8 mouse cellular contexts compared by ENCODE assay signal in the genomic region with DNA sequence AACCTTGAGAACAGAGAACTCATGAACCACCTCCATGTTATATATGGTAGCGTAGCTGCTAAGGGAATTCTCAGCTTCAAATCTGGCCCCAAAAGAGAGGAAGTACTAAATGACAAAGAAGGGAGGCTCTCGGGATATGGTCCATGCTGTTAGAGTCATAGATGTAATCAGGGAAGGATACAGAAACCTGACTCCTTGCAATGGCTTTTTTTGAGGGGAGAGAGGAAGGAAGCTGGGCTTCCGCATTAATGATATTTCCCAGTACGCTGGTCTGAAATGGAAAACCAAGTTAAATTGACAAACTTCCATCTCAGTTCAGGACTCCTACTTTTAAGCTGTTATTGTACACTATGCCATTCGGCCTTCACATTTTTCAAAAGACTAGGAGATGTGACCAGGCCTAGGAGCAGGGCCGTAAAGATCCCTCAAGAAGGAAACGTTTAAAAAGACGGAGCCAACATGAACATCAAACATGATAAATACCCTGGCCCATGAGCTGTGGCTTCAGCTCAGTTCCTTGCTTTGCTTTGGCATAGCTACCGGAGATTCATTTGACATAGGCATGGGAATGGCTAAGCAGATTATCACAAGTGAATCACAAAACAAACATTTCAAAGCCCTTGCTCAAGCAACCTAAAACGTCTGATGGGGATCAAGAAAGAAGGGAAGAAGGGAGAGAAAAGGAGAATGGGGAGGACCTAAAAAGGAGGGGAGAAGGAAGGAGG.
A peak's percentile ranks its signal among the peaks of the same experiment; 100 is the strongest.
DNase-seq lines count a peak whose midpoint lies in the region; ATAC-seq and TF ChIP-seq lines count a peak whose summit lies in the region.

No protein-coding gene starts in this region.

- H3K27ac ChIP-seq in layer of hippocampus, adult 2 months = peak overlapping the region; percentile 46; the same call in 1 of the 2 replicates
- H3K27ac ChIP-seq in embryonic facial prominence, embryonic 13.5 days = peak overlapping the region; percentile 77
- peak overlapping the region; percentile 43; the same call in 1 of the 2 replicates for H3K27ac ChIP-seq in intestine, postnatal 0 days (ENCODE audit: low read depth, low read length)
- peak overlapping the region; percentile 38; the same call in 1 of the 2 replicates for H3K27ac ChIP-seq in olfactory bulb, adult 2 months (ENCODE audit: insufficient read depth, low read depth, low read length)

- no peaks in the 10 kb centered on the region for H3K36me3 ChIP-seq in embryonic facial prominence, embryonic 13.5 days
- no peaks in the 10 kb centered on the region for H3K36me3 ChIP-seq in intestine, postnatal 0 days (ENCODE audit: control insufficient read depth, insufficient read depth)

- TF ChIP-seq POLR2A in olfactory bulb, adult 2 months (IDR thresholded peaks at IDR 0.05; ENCODE audit: insufficient read depth, low read depth, low read length) = no peak

- no peaks in the 10 kb centered on the region for H3K27me3 ChIP-seq in embryonic facial prominence, embryonic 13.5 days
- no peaks in the 10 kb centered on the region for H3K27me3 ChIP-seq in intestine, postnatal 0 days (replicated peaks; ENCODE audit: control insufficient read depth, insufficient read depth, low read length)

- no peaks in the 10 kb centered on the region for H3K9me3 ChIP-seq in embryonic facial prominence, embryonic 13.5 days
- no peaks in the 10 kb centered on the region for H3K9me3 ChIP-seq in intestine, postnatal 0 days (ENCODE audit: control insufficient read depth)

- no peak overlapping the region for H3K4me3 ChIP-seq in layer of hippocampus, adult 2 months
- no peak overlapping the region for H3K4me3 ChIP-seq in embryonic facial prominence, embryonic 13.5 days
- no peak overlapping the region for H3K4me3 ChIP-seq in intestine, postnatal 0 days (ENCODE audit: low read depth, low read length)
- H3K4me3 ChIP-seq in olfactory bulb, adult 2 months (ENCODE audit: insufficient read depth, low read depth, low read length) = no peak overlapping the region

- no peak for DNase-seq in layer of hippocampus, adult 2 months (ENCODE audit: low spot score in 2 of 2)
- DNase-seq in layer of hippocampus, postnatal 10 days (ENCODE audit: low spot score in 2 of 2) = no peak
- no peak for DNase-seq in left cerebral cortex, adult 8-10 months (ENCODE audit: low spot score in 2 of 2)
- DNase-seq in cerebellum, postnatal 4 days (ENCODE audit: low spot score in 2 of 2) = no peak
- no peak for DNase-seq in gastrocnemius, postnatal 4 days (ENCODE audit: low spot score in 2 of 2)

- no peak overlapping the region for H3K4me2 ChIP-seq in embryonic facial prominence, embryonic 13.5 days
- no peak overlapping the region for H3K4me2 ChIP-seq in intestine, postnatal 0 days (replicated peaks; ENCODE audit: low read depth)

- ATAC-seq in embryonic facial prominence, embryonic 13.5 days (ENCODE audit: insufficient number of reproducible peaks, insufficient read depth, low FRiP score, low TSS enrichment, low read depth) = no peak
- ATAC-seq in intestine, postnatal 0 days = no peak

- WGBS in embryonic facial prominence, embryonic 13.5 days = 53% methylated on average over 10 of the region's 10 CpGs
- WGBS in intestine, postnatal 0 days = 58% methylated on average over 10 of the region's 10 CpGs
- WGBS in olfactory bulb, adult 2 months = 84% methylated on average over 10 of the region's 10 CpGs

- no peak overlapping the region for H3K9ac ChIP-seq in embryonic facial prominence, embryonic 13.5 days
- no peak overlapping the region for H3K9ac ChIP-seq in intestine, postnatal 0 days (ENCODE audit: low read depth, low read length)

- TF ChIP-seq CTCF in layer of hippocampus, adult 2 months (conservative IDR thresholded peaks at IDR 0.05) = no peak
- TF ChIP-seq CTCF in intestine, postnatal 0 days (IDR thresholded peaks at IDR 0.05; ENCODE audit: low read depth) = no peak
- no peak for TF ChIP-seq CTCF in olfactory bulb, adult 2 months (IDR thresholded peaks at IDR 0.05; ENCODE audit: insufficient read depth, low read depth, low read length)

- H3K4me1 ChIP-seq in embryonic facial prominence, embryonic 13.5 days = peaks cover 18% of the 10 kb centered on the region
- H3K4me1 ChIP-seq in intestine, postnatal 0 days (replicated peaks; ENCODE audit: control insufficient read depth, insufficient read depth, low read length) = 0 out of 2 replicates have a peak, but pooled peaks cover 9% of the 10 kb centered on the region
- H3K4me1 ChIP-seq in olfactory bulb, adult 2 months (ENCODE audit: control insufficient read depth, insufficient read depth, low read length) = peaks cover 6% of the 10 kb centered on the region; the same call in 1 of the 2 replicates
